8 mouse cellular contexts compared by ENCODE assay signal in genomic region chr11:112811152-112811871, GRCm38 (mm10). TPM values are rescaled to one million over a fixed set of nuclear protein-coding genes. Genes with fewer than 3 reads are reported as not detected.
A peak's percentile ranks its signal among the peaks of the same experiment; 100 is the strongest.
DNase-seq lines count a peak whose midpoint lies in the region; ATAC-seq and TF ChIP-seq lines count a peak whose summit lies in the region.

No protein-coding gene starts in this region.

- H3K4me2 ChIP-seq in embryonic facial prominence, embryonic 15.5 days (replicated peaks) = peak overlapping the region; percentile 44
- peak overlapping the region; percentile 62 for H3K4me2 ChIP-seq in limb, embryonic 12.5 days

- H3K9me3 ChIP-seq in embryonic facial prominence, embryonic 15.5 days (replicated peaks) = no peaks in the 10 kb centered on the region
- no peaks in the 10 kb centered on the region for H3K9me3 ChIP-seq in limb, embryonic 12.5 days

- peak overlapping the region; percentile 18 for H3K4me3 ChIP-seq in embryonic facial prominence, embryonic 15.5 days (replicated peaks)
- H3K4me3 ChIP-seq in limb, embryonic 12.5 days (replicated peaks) = peak overlapping the region; percentile 29
- no peak overlapping the region for H3K4me3 ChIP-seq in lung, adult 2 months (replicated peaks; ENCODE audit: extremely low read depth, low read depth, low read length)

- H3K27me3 ChIP-seq in embryonic facial prominence, embryonic 15.5 days = peaks cover 20% of the 10 kb centered on the region; the same call in 1 of the 2 replicates
- H3K27me3 ChIP-seq in limb, embryonic 12.5 days = peaks cover 11% of the 10 kb centered on the region; the same call in 1 of the 2 replicates

- 4% methylated on average over 19 of the region's 19 CpGs for WGBS in embryonic facial prominence, embryonic 15.5 days
- 6% methylated on average over 19 of the region's 19 CpGs for WGBS in limb, embryonic 12.5 days
- WGBS in lung, adult 2 months = 11% methylated on average over 19 of the region's 19 CpGs

- H3K9ac ChIP-seq in embryonic facial prominence, embryonic 15.5 days = no peak overlapping the region
- H3K9ac ChIP-seq in limb, embryonic 12.5 days (replicated peaks) = no peak overlapping the region

- no peak for TF ChIP-seq POLR2A in lung, adult 2 months (IDR thresholded peaks at IDR 0.05; ENCODE audit: borderline replicate concordance, extremely low read depth, low read depth, low read length)

- no peaks in the 10 kb centered on the region for H3K36me3 ChIP-seq in embryonic facial prominence, embryonic 15.5 days
- no peaks in the 10 kb centered on the region for H3K36me3 ChIP-seq in limb, embryonic 12.5 days

- no peak for TF ChIP-seq CTCF in lung, adult 2 months (IDR thresholded peaks at IDR 0.05; ENCODE audit: insufficient read depth, low read length)

- ATAC-seq in embryonic facial prominence, embryonic 15.5 days (ENCODE audit: insufficient number of reproducible peaks, low FRiP score, low TSS enrichment, low read depth) = 0 out of 2 replicates have a peak, but pooled peaks have one; percentile 65
- ATAC-seq in limb, embryonic 12.5 days (ENCODE audit: insufficient number of reproducible peaks, insufficient read depth, low FRiP score, low TSS enrichment, low read depth) = no peak

- DNase-seq in right cerebral cortex, adult 18-20 months = peak; percentile 66
- no peak for DNase-seq in right cerebral cortex, postnatal 4 days
- DNase-seq in kidney, adult 9 months = peak; percentile 27
- peak; percentile 47 to 61 for DNase-seq in right cerebral cortex, adult 2 months (ENCODE audit: low spot score in 2 of 2)
- no peak for DNase-seq in urinary bladder, adult 18-20 months (ENCODE audit: low spot score in 2 of 2)
- DNase-seq in lung, adult 2 months = no peak

- no peak overlapping the region for H3K27ac ChIP-seq in embryonic facial prominence, embryonic 15.5 days (replicated peaks)
- no peak overlapping the region for H3K27ac ChIP-seq in limb, embryonic 12.5 days

- peaks cover 30% of the 10 kb centered on the region for H3K4me1 ChIP-seq in embryonic facial prominence, embryonic 15.5 days
- peaks cover 28% of the 10 kb centered on the region for H3K4me1 ChIP-seq in limb, embryonic 12.5 days (replicated peaks)
- H3K4me1 ChIP-seq in lung, adult 2 months (ENCODE audit: control insufficient read depth, insufficient read depth, low read length) = no peaks in the 10 kb centered on the region

RNA-seq across cellular contexts. Expression of gene Sox9, which starts 29.3 kb away (rescaled TPM):
- polyA plus RNA-seq in embryonic facial prominence, embryonic 15.5 days (2015; fragmentation: Nextera tagmentation; extraction: Ambion mirVana) = 45.3 and 60.0 TPM in 2 replicates
- 245 and 252 TPM in 2 replicates for polyA plus RNA-seq in limb, embryonic 12.5 days (2016; fragmentation: Nextera tagmentation; extraction: Ambion mirVana)
- 0.96 and 1.3 TPM in 2 replicates for polyA plus RNA-seq in lung, adult 2 months (2012; rRNA removed)

Comparison
In these comparisons a context has a peak if more than half of its experiments do, and no peak if none do; other contexts are left out.
1. DNase-seq: peak in right cerebral cortex, adult 18-20 months (single experiment), kidney, adult 9 months (single experiment) and right cerebral cortex, adult 2 months (2 of 2); none in right cerebral cortex, postnatal 4 days (single experiment), urinary bladder, adult 18-20 months (0 of 2) and lung, adult 2 months (single experiment).
2. RNA of gene Sox9, which starts 29.3 kb away (polyA plus RNA-seq): 245 to 252 TPM in limb, embryonic 12.5 days and 45.3 to 60.0 TPM in embryonic facial prominence, embryonic 15.5 days; 0.96 to 1.3 TPM in lung, adult 2 months; every median in the first group is over 10 times any median in the second.